In the genomic region with DNA sequence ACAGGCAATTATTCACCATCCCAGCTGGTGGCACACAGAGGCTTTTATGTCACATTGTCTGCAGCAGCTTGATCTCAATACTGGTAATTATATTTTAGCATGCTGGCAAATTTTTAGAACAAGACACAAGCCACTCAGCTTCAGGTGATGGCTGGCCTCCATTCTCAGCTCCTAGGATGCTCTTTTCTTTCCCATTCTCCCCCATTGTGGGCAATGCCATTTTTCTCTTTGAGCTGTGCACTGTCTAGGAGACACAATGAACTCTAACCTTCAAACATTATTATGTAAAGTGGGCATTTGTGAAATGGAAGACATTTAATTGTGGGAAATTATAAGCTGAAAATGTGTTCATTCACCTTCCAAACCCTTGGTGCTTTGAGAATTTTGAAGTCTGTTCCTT, we compare ENCODE assay signal across 12 mouse cellular contexts.
"Had no signal": no experiment of that assay in that cellular context is flagged by ENCODE, and none has a peak within 500 bp of the region (broad histone marks: within the 10 kb centered on the region; RNA-seq: fewer than 3 reads in every experiment).

No protein-coding gene starts in this region.

- H3K36me3 ChIP-seq: kidney, embryonic 15.5 days; limb, embryonic 13.5 days; liver, embryonic 15.5 days; neural tube, embryonic 15.5 days had no signal

- ATAC-seq: lung, postnatal 0 days had no signal

- H3K9ac ChIP-seq: kidney, embryonic 15.5 days; limb, embryonic 13.5 days; liver, embryonic 15.5 days; neural tube, embryonic 15.5 days had no signal

- H3K27me3 ChIP-seq: kidney, embryonic 15.5 days; limb, embryonic 13.5 days; liver, embryonic 15.5 days; neural tube, embryonic 15.5 days had no signal

- H3K27ac ChIP-seq: kidney, embryonic 15.5 days; limb, embryonic 13.5 days; liver, embryonic 15.5 days; neural tube, embryonic 15.5 days; stomach, postnatal 0 days had no signal

- H3K4me3 ChIP-seq: kidney, embryonic 15.5 days; limb, embryonic 13.5 days; liver, embryonic 15.5 days; myocyte; neural tube, embryonic 15.5 days had no signal

- H3K9me3 ChIP-seq: kidney, embryonic 15.5 days; limb, embryonic 13.5 days; liver, embryonic 15.5 days; neural tube, embryonic 15.5 days had no signal

- DNase-seq: kidney, postnatal 14 days; left cerebral cortex, postnatal 4 days; lung, adult 2 months; lung, postnatal 36 days; thymus, postnatal 4 days had no signal

- H3K4me1 ChIP-seq: kidney, embryonic 15.5 days; limb, embryonic 13.5 days; liver, embryonic 15.5 days; neural tube, embryonic 15.5 days had no signal

- H3K4me2 ChIP-seq: kidney, embryonic 15.5 days; limb, embryonic 13.5 days; liver, embryonic 15.5 days; neural tube, embryonic 15.5 days had no signal
